Mouse (Mus musculus) CH12.LX (cell line): ENCODE measurements at regions not wholly inside any gene's neighbourhood (a gene's known extent, or its start where the extent isn't known, plus 50 kb on each side); places are given as distances from the start of the nearest gene placed in this dataset.

Experiments
- DNase-seq: peaks from one replicate; pipeline ENCODE4 v3.0.0-alpha.2; 2013; ENCODE audit errors: extremely low read depth
- H3K27ac ChIP-seq: 2 replicates; pipeline ENCODE4 v1.5.1; 2012; ENCODE audit warnings: low read depth, mild to moderate bottlenecking, control low read depth, moderate library complexity; ENCODE audit not compliant: insufficient read depth
- H3K27me3 ChIP-seq: replicated peaks from 2 replicates; pipeline ENCODE3; 2012; ENCODE audit warnings: inconsistent platforms
- H3K36me3 ChIP-seq, 2 experiments: replicated peaks in 1 of 2; 2 replicates each; pipeline versions ENCODE3 to v1.6.1; 2012; ENCODE audit warnings: inconsistent platforms in 1 of 2, low read length in 1 of 2, mild to moderate bottlenecking in 1 of 2, mixed read lengths in 1 of 2, moderate library complexity in 1 of 2; ENCODE audit not compliant: control insufficient read depth in 1 of 2, insufficient read depth in 1 of 2
- H3K4me1 ChIP-seq, 2 experiments: 2 replicates each; pipeline ENCODE4 v1.6.1; 2012; ENCODE audit warnings: inconsistent platforms in 1 of 2, moderate library complexity in 1 of 2; ENCODE audit not compliant: insufficient read depth in 2 of 2, control insufficient read depth in 1 of 2
- H3K4me2 ChIP-seq: 2 replicates; pipeline ENCODE4 v1.6.1; 2012; ENCODE audit warnings: low read depth, mild to moderate bottlenecking, control low read depth; ENCODE audit not compliant: poor library complexity, insufficient read depth, severe bottlenecking
- H3K4me3 ChIP-seq, 3 experiments: fragments of 150-350 bp in 1 of 3; sonication (generic) in 1 of 3; replicated peaks in 1 of 3; 2 replicates each; pipeline versions ENCODE3 to v1.5.1; 2011 to 2012; ENCODE audit warnings: low read depth in 2 of 3, low read length in 2 of 3, mild to moderate bottlenecking in 2 of 3, moderate library complexity in 2 of 3, control low read depth in 1 of 3, improper control_type of control experiment in 1 of 3, inconsistent platforms in 1 of 3, mixed read lengths in 1 of 3; ENCODE audit not compliant: poor library complexity in 1 of 3
- H3K79me2 ChIP-seq: replicated peaks from 2 replicates; pipeline ENCODE4 v1.6.1; 2012; ENCODE audit warnings: mild to moderate bottlenecking, moderate library complexity; ENCODE audit not compliant: control insufficient read depth, poor library complexity, insufficient read depth, severe bottlenecking; ENCODE audit errors: extremely low read depth
- H3K9ac ChIP-seq: 2 replicates; pipeline ENCODE4 v1.6.1; 2012; ENCODE audit warnings: low read depth, mild to moderate bottlenecking, control low read depth, moderate library complexity; ENCODE audit not compliant: insufficient read depth
- H3K9me3 ChIP-seq: replicated peaks from 2 replicates; pipeline ENCODE3; 2012; ENCODE audit warnings: low read length, inconsistent platforms, mixed read lengths
- BHLHE40 ChIP-seq: IDR thresholded peaks from 2 replicates; pipeline ENCODE4 v1.6.1; 2011; ENCODE audit warnings: mild to moderate bottlenecking, low read depth, low read length, improper control_type of control experiment
- CHD2 ChIP-seq: IDR thresholded peaks from 2 replicates; pipeline ENCODE4 v1.6.1; 2011; ENCODE audit warnings: low read length, improper control_type of control experiment
- EP300 ChIP-seq: IDR thresholded peaks from 2 replicates; pipeline ENCODE4 v1.6.1; 2011; ENCODE audit warnings: low read length, improper control_type of control experiment
- IRF4 ChIP-seq: IDR thresholded peaks from 2 replicates; pipeline ENCODE4 v1.6.1; 2014; ENCODE audit warnings: low read depth, mild to moderate bottlenecking, inconsistent platforms, low read length, improper control_type of control experiment
- JUND ChIP-seq: conservative IDR thresholded peaks from 2 replicates; pipeline ENCODE4 v1.6.1; 2011; ENCODE audit warnings: low read depth, low read length, improper control_type of control experiment
- KAT2A ChIP-seq: IDR thresholded peaks from 2 replicates; pipeline ENCODE4 v1.6.1; 2012; ENCODE audit warnings: low read length, improper control_type of control experiment, inconsistent platforms; ENCODE audit not compliant: insufficient replicate concordance
- MAFK ChIP-seq: IDR thresholded peaks from 2 replicates; pipeline ENCODE4 v1.6.1; 2011; ENCODE audit warnings: low read length, improper control_type of control experiment; ENCODE audit not compliant: insufficient replicate concordance
- MYC ChIP-seq: IDR thresholded peaks from 2 replicates; pipeline ENCODE4 v1.6.1; 2011; ENCODE audit warnings: low read depth, mild to moderate bottlenecking, improper control_type of control experiment, low read length
- NELFE ChIP-seq: IDR thresholded peaks from 2 replicates; pipeline ENCODE4 v1.6.1; 2011; ENCODE audit warnings: low read depth, low read length, improper control_type of control experiment
- NRF1 ChIP-seq: IDR thresholded peaks from 2 replicates; pipeline ENCODE4 v1.6.1; 2014; ENCODE audit warnings: low read depth, mild to moderate bottlenecking, inconsistent platforms, low read length, improper control_type of control experiment, moderate library complexity
- POLR2A ChIP-seq: IDR thresholded peaks from 2 replicates; pipeline ENCODE4 v1.6.1; 2011; ENCODE audit warnings: low read depth, mild to moderate bottlenecking, improper control_type of control experiment, low read length
- SIN3A ChIP-seq: IDR thresholded peaks from 2 replicates; pipeline ENCODE4 v1.6.1; 2012; ENCODE audit warnings: low read length, improper control_type of control experiment, inconsistent platforms
- ZC3H11A ChIP-seq: IDR thresholded peaks from 2 replicates; pipeline ENCODE4 v1.6.1; 2012; ENCODE audit warnings: low read depth, mild to moderate bottlenecking, inconsistent platforms, low read length, improper control_type of control experiment
- ZNF384 ChIP-seq: IDR thresholded peaks from 2 replicates; pipeline ENCODE4 v1.6.1; 2012; ENCODE audit warnings: low read depth, low read length, improper control_type of control experiment, inconsistent platforms
- dilution Hi-C: fragments of 300-500 bp; cut with MboI; formaldehyde crosslinking; loops from 2 replicates; pipeline ENCODE4 v1.14.3; 2020; ENCODE audit warnings: low sequenced_read_pairs; ENCODE audit not compliant: extremely low pct_unique_long_range_greater_than_20kb, extremely low pct_ligation_motif_present
- in situ Hi-C: fragments of 300-500 bp; cut with MboI; formaldehyde crosslinking; loops from 3 replicates; pipeline ENCODE4 v1.14.3; 2019; ENCODE audit warnings: low sequenced_read_pairs, low pct_ligation_motif_present, low pct_unique_long_range_greater_than_20kb, mixed read lengths

- H3K9me3 ChIP-seq = no peaks in the 10 kb centered on the region
- TF ChIP-seq NRF1 (no peak), ZC3H11A (no peak), MAFK (no peak), NELFE (no peak), BHLHE40 (no peak), POLR2A (no peak), IRF4 (no peak), MYC (no peak), EP300 (no peak), SIN3A (no peak), KAT2A (no peak)
- H3K27ac ChIP-seq = no peak overlapping the region
- no peaks in the 10 kb centered on the region for H3K79me2 ChIP-seq
- no peak overlapping the region for H3K4me2 ChIP-seq
- no peaks in the 10 kb centered on the region for H3K27me3 ChIP-seq
- no peak overlapping the region for H3K4me3 ChIP-seq
- no peak for DNase-seq
- in situ Hi-C loops (no loop called here), dilution Hi-C loops (no loop called here)
- H3K4me1 ChIP-seq = no peaks in the 10 kb centered on the region
- no peaks in the 10 kb centered on the region for H3K36me3 ChIP-seq
- H3K9ac ChIP-seq = no peak overlapping the region
These were observed 84.5 kb upstream of the Klf14 start for GRCm38 (mm10) chr6:31043368-31043767.

- no peaks in the 10 kb centered on the region for H3K9me3 ChIP-seq
- no peaks in the 10 kb centered on the region for H3K79me2 ChIP-seq
- DNase-seq = no peak
- no peaks in the 10 kb centered on the region for H3K36me3 ChIP-seq
- no peak overlapping the region for H3K4me3 ChIP-seq
- TF ChIP-seq CHD2 = no peak
- no peak for TF ChIP-seq JUND
- no peak for TF ChIP-seq EP300
- no peak overlapping the region for H3K4me2 ChIP-seq
- H3K9ac ChIP-seq = no peak overlapping the region
- dilution Hi-C loops = no loop called here
- in situ Hi-C loops = no loop called here
- H3K27me3 ChIP-seq = no peaks in the 10 kb centered on the region
- H3K27ac ChIP-seq = no peak overlapping the region
- no peaks in the 10 kb centered on the region for H3K4me1 ChIP-seq
These were observed 85.0 kb upstream of the Klf14 start for GRCm38 (mm10) chr6:31043919-31044318.

- Histone ChIP-seq H3K4me1 (no peaks in the 10 kb centered on the region), H3K27ac (no peak overlapping the region), H3K4me2 (no peak overlapping the region), H3K9me3 (no peaks in the 10 kb centered on the region), H3K79me2 (no peaks in the 10 kb centered on the region), H3K27me3 (no peaks in the 10 kb centered on the region), H3K9ac (no peak overlapping the region), H3K4me3 (no peak overlapping the region), H3K36me3 (no peaks in the 10 kb centered on the region)
- TF ChIP-seq POLR2A (no peak), ZNF384 (peak; percentile 50; the same call in 1 of the 2 replicates)
- dilution Hi-C loops (no loop called here), in situ Hi-C loops (no loop called here)
- no peak for DNase-seq
These were observed 87.3 kb upstream of the Klf14 start for GRCm38 (mm10) chr6:31046197-31046596.
